Mouse (Mus musculus): ENCODE measurements at regions not wholly inside any gene's neighbourhood (a gene's known extent, or its start where the extent isn't known, plus 50 kb on each side); places are given as distances from the start of the nearest gene placed in this dataset.
"Not testable (repeated sequence)": the region's sequence is repeated elsewhere in the genome, so short reads cannot be mapped to it uniquely, and the experiment has no call there.

- DNase-seq: no peak
Observed at GRCm38 (mm10) chr7:95991250-95992032, 179.6 kb upstream of the Tenm4 start.

- DNase-seq: no peak
Observed at GRCm38 (mm10) chr7:95992033-95992516, 179.0 kb upstream of the Tenm4 start.

- no peak for DNase-seq
Observed at GRCm38 (mm10) chr7:95992521-95992920, 178.5 kb upstream of the Tenm4 start.

- DNase-seq: no peak
Observed at GRCm38 (mm10) chr7:95997190-95997589, 173.9 kb upstream of the Tenm4 start.

GRCm38 (mm10) chr7:95999189-95999588 is 171.9 kb upstream of the Tenm4 start:
- DNase-seq: no peak

- no peak for DNase-seq
Observed at GRCm38 (mm10) chr7:96002401-96002800, 168.6 kb upstream of the Tenm4 start.

GRCm38 (mm10) chr7:96006299-96006698 is 164.7 kb upstream of the Tenm4 start:
- no peak for DNase-seq

- no peak for DNase-seq
Observed at GRCm38 (mm10) chr7:96013008-96013407, 158.0 kb upstream of the Tenm4 start.

- no peak for DNase-seq
Observed at GRCm38 (mm10) chr7:96017112-96017884, 153.7 kb upstream of the Tenm4 start.

- no peak for DNase-seq
Observed at GRCm38 (mm10) chr7:96024048-96024447, 147.0 kb upstream of the Tenm4 start.

GRCm38 (mm10) chr7:96026781-96027418 is 144.1 kb upstream of the Tenm4 start:
- DNase-seq: no peak

GRCm38 (mm10) chr7:96033636-96034035 is 137.4 kb upstream of the Tenm4 start:
- DNase-seq: no peak

GRCm38 (mm10) chr7:96035456-96035855 is 135.6 kb upstream of the Tenm4 start:
- DNase-seq: no peak

- DNase-seq: no peak
Observed at GRCm38 (mm10) chr7:96039628-96040027, 131.4 kb upstream of the Tenm4 start.

- no peak for DNase-seq
Observed at GRCm38 (mm10) chr7:96041806-96042205, 129.2 kb upstream of the Tenm4 start.

GRCm38 (mm10) chr7:96051631-96052030 is 119.4 kb upstream of the Tenm4 start:
- no peak for DNase-seq

- not testable (repeated sequence) for DNase-seq
Observed at GRCm38 (mm10) chr7:96061599-96061998, 109.4 kb upstream of the Tenm4 start.

- DNase-seq: no peak
Observed at GRCm38 (mm10) chr7:96078511-96078910, 92.5 kb upstream of the Tenm4 start.

- no peak for DNase-seq
Observed at GRCm38 (mm10) chr7:96081676-96082075, 89.4 kb upstream of the Tenm4 start.

GRCm38 (mm10) chr7:96095185-96095584 is 75.9 kb upstream of the Tenm4 start:
- DNase-seq: no peak

- DNase-seq: no peak
Observed at GRCm38 (mm10) chr7:96095752-96096151, 75.3 kb upstream of the Tenm4 start.

GRCm38 (mm10) chr7:96098686-96099376 is 72.2 kb upstream of the Tenm4 start:
- no peak for DNase-seq

- no peak for DNase-seq
Observed at GRCm38 (mm10) chr7:96102727-96103126, 68.3 kb upstream of the Tenm4 start.

Measured in kidney, adult 18-20 months (tissue).